Mouse (Mus musculus) kidney, adult 8-10 months (tissue): ENCODE results near the gene Dnajc3.

Experiments used
- DNase-seq, 2 experiments: peaks; one replicate each; pipeline ENCODE4 v3.0.0; 2022

The Dnajc3 gene

GRCm38 (mm10) chr14:118983396-118983795, 45.6 kb downstream of the Dnajc3 start:
- no peak for DNase-seq

- no peak for DNase-seq
Measured at GRCm38 (mm10) chr14:118984161-118984560, 46.4 kb downstream of the Dnajc3 start.

- peak; percentile 45 to 78 for DNase-seq
Measured at GRCm38 (mm10) chr14:118986653-118987522, 49.1 kb downstream of the Dnajc3 start.

- DNase-seq = no peak
Measured at GRCm38 (mm10) chr14:118987523-118988496, 50.0 kb downstream of the Dnajc3 start.

GRCm38 (mm10) chr14:118995226-118995925, 57.6 kb downstream of the Dnajc3 start:
- no peak for DNase-seq

- peak; percentile 51 to 60 for DNase-seq
Measured at GRCm38 (mm10) chr14:119003320-119003719, 65.5 kb downstream of the Dnajc3 start.

GRCm38 (mm10) chr14:119005834-119006233, 68.1 kb downstream of the Dnajc3 start:
- no peak for DNase-seq

GRCm38 (mm10) chr14:119006441-119007102, 68.8 kb downstream of the Dnajc3 start:
- DNase-seq = peak in 1 of 2 experiments; percentile 21

- peak; percentile 99 for DNase-seq
Measured at GRCm38 (mm10) chr14:119007103-119007951, 69.6 kb downstream of the Dnajc3 start.

GRCm38 (mm10) chr14:119008031-119008590, 70.3 kb downstream of the Dnajc3 start:
- DNase-seq = no peak

- DNase-seq = no peak
Measured at GRCm38 (mm10) chr14:119009531-119009930, 71.8 kb downstream of the Dnajc3 start.

GRCm38 (mm10) chr14:119012607-119013431, 75.0 kb downstream of the Dnajc3 start:
- DNase-seq = peak in 1 of 2 experiments; percentile 26

GRCm38 (mm10) chr14:119013549-119013948, 75.8 kb downstream of the Dnajc3 start:
- DNase-seq = no peak

GRCm38 (mm10) chr14:119025889-119026288, 88.1 kb downstream of the Dnajc3 start:
- no peak for DNase-seq

- peak; percentile 46 to 66 for DNase-seq
Measured at GRCm38 (mm10) chr14:119027130-119027529, 89.4 kb downstream of the Dnajc3 start.

- no peak for DNase-seq
Measured at GRCm38 (mm10) chr14:119027675-119028253, 90.0 kb downstream of the Dnajc3 start.
